Mouse (Mus musculus) ovary, adult 18-20 months (tissue): Measurements from ENCODE around the gene Gm2035.
"Not testable (repeated sequence)": the region's sequence is repeated elsewhere in the genome, so short reads cannot be mapped to it uniquely, and the experiment has no call there.

Source experiments
- DNase-seq: peaks from one replicate; pipeline ENCODE4 v3.0.0; 2022; ENCODE audit warnings: low spot score, mixed read lengths

The Gm2035 gene

DNA sequence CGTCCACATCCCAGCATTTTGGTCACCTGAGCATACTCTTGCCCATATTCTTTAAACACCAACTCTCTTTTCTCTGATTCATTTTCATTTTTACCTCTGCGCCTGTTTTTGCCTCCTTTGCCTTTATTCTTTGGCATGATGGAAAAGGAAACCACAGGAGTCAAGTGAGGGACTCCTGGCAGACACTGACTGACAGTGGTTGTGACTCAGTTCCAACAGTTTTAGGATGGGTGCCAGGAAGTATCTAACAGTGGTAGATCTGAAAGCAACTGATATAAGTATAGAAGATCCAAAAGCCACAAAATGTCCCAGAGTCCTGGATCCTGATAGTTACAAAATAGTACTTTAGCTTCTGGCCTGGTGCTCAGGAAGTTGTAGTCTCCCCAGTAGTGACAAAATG lies at the start of gene Gm2035:
TSS of gene Gm2035 (minus strand) at position 137 of the 400 bp plus-strand sequence.
- DNase-seq = not testable (repeated sequence)

DNA sequence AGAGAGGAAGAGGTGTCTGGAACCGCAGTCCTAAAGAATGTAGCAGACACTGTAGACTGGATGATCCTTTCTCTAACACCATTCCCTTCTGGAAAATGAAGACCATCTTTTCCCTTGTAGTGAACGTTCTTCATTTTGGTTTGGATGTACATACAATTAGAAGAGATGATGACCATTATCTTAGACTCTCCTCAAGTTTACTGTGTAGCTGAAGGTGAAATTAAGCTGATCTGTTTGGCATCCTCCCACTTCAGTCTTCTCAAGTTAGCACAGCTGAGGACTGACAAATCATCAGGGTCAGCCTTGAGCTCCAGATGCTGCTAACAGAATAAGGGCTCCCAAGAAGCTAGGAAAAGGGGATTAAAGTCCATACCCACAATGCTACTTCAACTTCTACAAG lies 34.1 kb upstream of the Gm2035 start, which contains the start of gene Gm2042:
TSS of gene Gm2042 (plus strand) at position 301 of the 400 bp plus-strand sequence.
- not testable (repeated sequence) for DNase-seq

DNA sequence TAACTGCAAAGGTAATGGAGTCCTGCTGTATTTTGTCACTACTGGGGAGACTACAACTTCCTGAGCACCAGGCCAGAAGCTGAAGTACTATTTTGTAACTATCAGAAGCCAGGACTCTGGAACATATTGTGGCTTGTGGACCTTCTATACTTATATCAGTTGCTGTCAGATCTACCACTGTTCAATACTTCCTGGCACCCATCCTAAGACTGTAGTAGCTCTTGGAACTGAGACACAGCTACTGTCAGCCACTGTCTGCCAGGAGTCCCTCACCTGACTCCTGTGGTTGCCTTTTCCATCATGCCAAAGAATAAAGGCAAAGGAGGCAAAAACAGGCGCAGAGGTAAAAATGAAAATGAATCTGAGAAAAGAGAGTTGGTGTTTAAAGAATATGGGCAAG lies 24.6 kb downstream of the Gm2035 start, which contains the start of gene Gm2022:
TSS of gene Gm2022 (plus strand) at position 301 of the 400 bp plus-strand sequence.
- DNase-seq = not testable (repeated sequence)

DNA sequence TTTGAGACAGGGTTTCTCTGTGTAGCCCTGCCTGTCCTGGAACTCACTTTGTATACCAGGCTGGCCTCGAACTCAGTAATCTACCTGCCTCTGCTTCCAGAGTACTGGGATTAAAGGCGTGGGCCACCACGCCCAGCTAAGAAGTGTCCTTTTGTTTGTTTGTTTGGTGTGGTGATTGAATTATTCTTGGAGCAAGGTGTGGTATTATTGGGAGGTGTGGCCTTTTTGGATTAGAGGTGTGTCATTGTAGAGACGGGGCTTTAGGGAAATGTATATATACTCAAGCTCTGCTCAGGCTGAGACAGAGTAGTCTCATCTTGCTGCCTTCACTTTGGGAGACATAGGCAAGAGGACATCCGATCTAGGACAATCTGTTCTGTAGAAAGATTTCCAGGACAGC lies 45.9 kb downstream of the Gm2035 start, which contains the start of gene Gm2016:
TSS of gene Gm2016 (plus strand) at position 301 of the 400 bp plus-strand sequence.
- DNase-seq = not testable (repeated sequence)
